Mouse (Mus musculus) erythroblast, embryonic 14.5 days (primary cell): ENCODE results near the gene Ppp1r18. TPM values are rescaled to one million over a fixed set of nuclear protein-coding genes. Genes with fewer than 3 reads are reported as not detected.

ENCODE experiments used
- H3K27me3 ChIP-seq: 2 replicates; pipeline ENCODE4 v1.6.1; 2012; ENCODE audit warnings: inconsistent platforms; ENCODE audit not compliant: control insufficient read depth
- H3K36me3 ChIP-seq: 2 replicates; pipeline ENCODE4 v1.6.1; 2012; ENCODE audit warnings: mild to moderate bottlenecking, inconsistent platforms; ENCODE audit not compliant: control insufficient read depth
- H3K4me1 ChIP-seq: 2 replicates; pipeline ENCODE4 v1.6.1; 2012; ENCODE audit warnings: inconsistent platforms; ENCODE audit not compliant: control insufficient read depth
- H3K4me3 ChIP-seq: replicated peaks from 2 replicates; pipeline ENCODE3; 2012; ENCODE audit warnings: moderate library complexity, mild to moderate bottlenecking, inconsistent platforms
- H3K9me3 ChIP-seq: 2 replicates; pipeline ENCODE4 v1.6.1; 2012; ENCODE audit warnings: low read length, inconsistent platforms, mixed read lengths; ENCODE audit not compliant: control insufficient read depth
- GATA1 ChIP-seq: IDR thresholded peaks from 2 replicates; pipeline ENCODE4 v1.6.1; 2012; ENCODE audit warnings: low read length, inconsistent platforms, mixed read lengths
- TAL1 ChIP-seq: IDR thresholded peaks from 3 replicates; pipeline ENCODE4 v1.6.1; 2012; ENCODE audit warnings: low read length, inconsistent platforms, mixed read lengths
- polyA plus RNA-seq: library from polyadenylated mRNA; stranded (reverse); fragments of >175 nt; gene quantifications from 2 replicates; pipeline ENCODE4 v1.2.3, GENCODE M21; 2012

Ppp1r18 gene
- polyA plus RNA-seq, 1 experiment = 0.31 TPM

GRCm38 (mm10) chr17:35874721-35875120 is 9.3 kb downstream of the Ppp1r18 start:
- peaks cover 25% of the 10 kb centered on the region for H3K4me1 ChIP-seq
- no peak for TF ChIP-seq TAL1
- no peak for TF ChIP-seq GATA1
- H3K27me3 ChIP-seq = peaks cover 23% of the 10 kb centered on the region
- H3K36me3 ChIP-seq = no peaks in the 10 kb centered on the region; the same call in 1 of the 2 replicates
- no peak overlapping the region for H3K4me3 ChIP-seq
- peaks cover 6% of the 10 kb centered on the region for H3K9me3 ChIP-seq

GRCm38 (mm10) chr17:35879245-35880057 is 14.1 kb downstream of the Ppp1r18 start, which contains the start of gene Dhx16:
Gene Dhx16 (plus strand): TSS chr17:35879819.
- Histone ChIP-seq H3K27me3 (no peaks in the 10 kb centered on the region), H3K4me1 (peaks cover 36% of the 10 kb centered on the region), H3K36me3 (peaks cover 37% of the 10 kb centered on the region), H3K4me3 (peak within 1 kb of the TSS; percentile 99), H3K9me3 (peaks cover 8% of the 10 kb centered on the region)
- TF ChIP-seq GATA1 = no peak
- no peak for TF ChIP-seq TAL1

GRCm38 (mm10) chr17:35882924-35883323 is 17.5 kb downstream of the Ppp1r18 start:
- Histone ChIP-seq H3K9me3 (peaks cover 8% of the 10 kb centered on the region), H3K27me3 (no peaks in the 10 kb centered on the region), H3K36me3 (peaks cover 72% of the 10 kb centered on the region), H3K4me1 (peaks cover 28% of the 10 kb centered on the region), H3K4me3 (no peak overlapping the region)
- TF ChIP-seq TAL1 (no peak), GATA1 (no peak)

- Histone ChIP-seq H3K9me3 (peaks cover 8% of the 10 kb centered on the region), H3K27me3 (no peaks in the 10 kb centered on the region), H3K4me3 (no peak overlapping the region), H3K36me3 (peaks cover 80% of the 10 kb centered on the region), H3K4me1 (peaks cover 28% of the 10 kb centered on the region)
- no peak for TF ChIP-seq GATA1
- no peak for TF ChIP-seq TAL1
Observed at GRCm38 (mm10) chr17:35883777-35884176, 18.4 kb downstream of the Ppp1r18 start.

- Histone ChIP-seq H3K9me3 (no peaks in the 10 kb centered on the region; the same call in 1 of the 2 replicates), H3K4me3 (no peak overlapping the region), H3K4me1 (peaks cover 4% of the 10 kb centered on the region; the same call in 1 of the 2 replicates), H3K27me3 (no peaks in the 10 kb centered on the region), H3K36me3 (peaks cover 98% of the 10 kb centered on the region)
- TF ChIP-seq GATA1 (no peak), TAL1 (no peak)
Observed at GRCm38 (mm10) chr17:35887725-35888124, 22.3 kb downstream of the Ppp1r18 start.

GRCm38 (mm10) chr17:35896781-35897643 is 31.6 kb downstream of the Ppp1r18 start, which contains the start of gene 2310061I04Rik:
Gene 2310061I04Rik (minus strand): TSS chr17:35897431.
- Histone ChIP-seq H3K4me1 (peaks cover 43% of the 10 kb centered on the region), H3K36me3 (peaks cover 37% of the 10 kb centered on the region), H3K27me3 (no peaks in the 10 kb centered on the region), H3K4me3 (peak within 1 kb of the TSS; percentile 91), H3K9me3 (no peaks in the 10 kb centered on the region)
- no peak for TF ChIP-seq TAL1

GRCm38 (mm10) chr17:35897644-35898573 is 32.5 kb downstream of the Ppp1r18 start:
- Histone ChIP-seq H3K4me3 (peak overlapping the region; percentile 91), H3K9me3 (no peaks in the 10 kb centered on the region), H3K27me3 (no peaks in the 10 kb centered on the region), H3K4me1 (peaks cover 43% of the 10 kb centered on the region), H3K36me3 (peaks cover 32% of the 10 kb centered on the region)
- TF ChIP-seq GATA1 = no peak
- TF ChIP-seq TAL1 = no peak

- Histone ChIP-seq H3K9me3 (no peaks in the 10 kb centered on the region), H3K27me3 (no peaks in the 10 kb centered on the region), H3K36me3 (peaks cover 25% of the 10 kb centered on the region), H3K4me3 (no peak overlapping the region), H3K4me1 (peaks cover 40% of the 10 kb centered on the region)
- TF ChIP-seq GATA1 = no peak
- TF ChIP-seq TAL1 = no peak
Observed at GRCm38 (mm10) chr17:35900636-35901035, 35.2 kb downstream of the Ppp1r18 start.
